Mouse (Mus musculus): ENCODE measurements around the gene Cdc14a. TPM values are rescaled to one million over a fixed set of nuclear protein-coding genes. Genes with fewer than 3 reads are reported as not detected.

Cdc14a gene
- polyA plus RNA-seq, 1 experiment from 2014 or later = 15.3 TPM

DNA sequence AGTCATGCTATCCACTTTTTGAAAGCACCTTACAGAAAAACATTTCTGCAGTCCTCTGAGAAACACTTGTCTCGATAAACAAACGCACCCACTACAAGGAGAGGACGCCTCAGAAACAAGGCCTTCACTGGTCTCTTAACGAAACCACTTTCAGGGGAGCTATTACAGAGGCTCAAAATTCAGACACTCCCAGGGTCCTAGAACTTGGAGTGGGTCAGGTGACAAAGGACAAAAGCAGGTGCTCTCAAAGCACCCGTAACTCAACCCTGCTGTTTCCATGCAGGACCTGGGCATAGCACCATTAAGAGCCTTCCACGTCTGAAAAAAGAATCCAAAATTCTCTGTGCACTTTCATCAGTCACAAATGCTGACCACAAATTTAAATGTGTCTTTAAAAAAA, 26.5 kb downstream of the Cdc14a start:
- Histone ChIP-seq H3K27ac (replicated peaks; ENCODE audit: low read depth, low read length) (no peak overlapping the region), H3K4me3 (ENCODE audit: low read depth, low read length) (no peak overlapping the region), H3K9ac (replicated peaks; ENCODE audit: low read length) (no peak overlapping the region), H3K36me3 (replicated peaks; ENCODE audit: control insufficient read depth, insufficient read depth, low read depth, low read length) (no peaks in the 10 kb centered on the region), H3K4me1 (ENCODE audit: control insufficient read depth, insufficient read depth, low read length) (no peaks in the 10 kb centered on the region), H3K4me2 (ENCODE audit: low read depth, low read length) (no peak overlapping the region), H3K9me3 (replicated peaks; ENCODE audit: control insufficient read depth, low read length) (no peaks in the 10 kb centered on the region), H3K27me3 (ENCODE audit: control insufficient read depth, insufficient read depth, low read length) (no peaks in the 10 kb centered on the region)
- DNase-seq (ENCODE audit: low spot score) (no peak), ATAC-seq (replicated peaks; ENCODE audit: insufficient number of reproducible peaks, low FRiP score, low TSS enrichment, low read depth) (no peak)
- 85% methylated on average over 6 of the region's 6 CpGs for WGBS

DNA sequence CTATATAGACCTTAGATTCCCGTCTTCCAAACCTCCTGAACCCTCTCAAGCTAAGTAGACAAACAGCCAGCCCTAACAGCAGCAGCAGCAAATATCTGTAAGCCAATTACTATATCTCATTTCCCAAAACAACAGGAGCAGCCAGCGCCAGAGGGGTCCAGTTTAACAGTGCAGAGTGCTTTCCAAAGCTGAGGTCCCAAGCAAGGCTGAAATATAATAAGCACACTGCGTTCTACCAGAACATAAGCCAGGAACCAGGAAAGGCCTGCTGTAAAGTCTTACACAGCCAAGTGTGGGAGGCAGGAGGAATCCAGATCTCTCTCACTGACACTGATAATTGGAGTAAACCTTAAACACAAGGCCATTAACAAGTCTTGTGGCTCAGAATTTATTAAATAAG, 27.3 kb downstream of the Cdc14a start:
- H3K36me3 ChIP-seq (replicated peaks; ENCODE audit: control insufficient read depth, insufficient read depth, low read depth, low read length) = no peaks in the 10 kb centered on the region
- H3K4me3 ChIP-seq (ENCODE audit: low read depth, low read length) = no peak overlapping the region
- no peak overlapping the region for H3K27ac ChIP-seq (replicated peaks; ENCODE audit: low read depth, low read length)
- no peaks in the 10 kb centered on the region for H3K27me3 ChIP-seq (ENCODE audit: control insufficient read depth, insufficient read depth, low read length)
- H3K9me3 ChIP-seq (replicated peaks; ENCODE audit: control insufficient read depth, low read length) = no peaks in the 10 kb centered on the region
- H3K4me2 ChIP-seq (ENCODE audit: low read depth, low read length) = no peak overlapping the region
- no peak overlapping the region for H3K9ac ChIP-seq (replicated peaks; ENCODE audit: low read length)
- DNase-seq (ENCODE audit: low spot score) (no peak), ATAC-seq (replicated peaks; ENCODE audit: insufficient number of reproducible peaks, low FRiP score, low TSS enrichment, low read depth) (no peak)
- no peaks in the 10 kb centered on the region for H3K4me1 ChIP-seq (ENCODE audit: control insufficient read depth, insufficient read depth, low read length)
- 76% methylated on average over 3 of the region's 3 CpGs for WGBS

DNA sequence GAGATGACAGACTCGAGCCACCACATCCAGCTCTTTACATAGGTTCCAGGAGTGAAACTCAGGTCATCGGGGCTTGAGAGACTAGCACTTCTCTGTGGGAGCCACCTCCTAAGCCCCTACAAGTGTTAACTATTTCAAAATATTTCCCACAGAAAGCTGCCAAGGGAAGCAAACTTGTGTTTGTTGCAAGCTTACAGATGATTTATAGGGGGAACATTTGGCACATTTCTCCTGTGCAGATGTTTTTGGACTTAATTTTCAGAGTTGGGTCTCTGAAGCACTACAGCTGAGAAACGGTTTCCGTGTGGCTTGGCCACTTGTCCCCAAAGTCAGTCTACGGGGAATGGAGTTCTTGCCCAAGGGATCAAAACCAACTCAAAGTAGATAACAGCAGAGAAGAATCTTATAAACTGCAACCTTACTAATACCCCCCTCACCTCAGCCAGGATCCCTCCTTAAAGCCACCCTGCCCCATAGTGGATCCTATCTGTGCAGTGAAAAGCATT, 28.9 kb downstream of the Cdc14a start:
- DNase-seq (ENCODE audit: low spot score) (no peak), ATAC-seq (replicated peaks; ENCODE audit: insufficient number of reproducible peaks, low FRiP score, low TSS enrichment, low read depth) (no peak)
- Histone ChIP-seq H3K9me3 (replicated peaks; ENCODE audit: control insufficient read depth, low read length) (no peaks in the 10 kb centered on the region), H3K27me3 (ENCODE audit: control insufficient read depth, insufficient read depth, low read length) (no peaks in the 10 kb centered on the region), H3K36me3 (replicated peaks; ENCODE audit: control insufficient read depth, insufficient read depth, low read depth, low read length) (no peaks in the 10 kb centered on the region), H3K4me3 (ENCODE audit: low read depth, low read length) (no peak overlapping the region), H3K9ac (replicated peaks; ENCODE audit: low read length) (no peak overlapping the region), H3K4me2 (ENCODE audit: low read depth, low read length) (no peak overlapping the region), H3K4me1 (ENCODE audit: control insufficient read depth, insufficient read depth, low read length) (no peaks in the 10 kb centered on the region), H3K27ac (replicated peaks; ENCODE audit: low read depth, low read length) (no peak overlapping the region)
- 86% methylated on average over 5 of the region's 5 CpGs for WGBS

DNA sequence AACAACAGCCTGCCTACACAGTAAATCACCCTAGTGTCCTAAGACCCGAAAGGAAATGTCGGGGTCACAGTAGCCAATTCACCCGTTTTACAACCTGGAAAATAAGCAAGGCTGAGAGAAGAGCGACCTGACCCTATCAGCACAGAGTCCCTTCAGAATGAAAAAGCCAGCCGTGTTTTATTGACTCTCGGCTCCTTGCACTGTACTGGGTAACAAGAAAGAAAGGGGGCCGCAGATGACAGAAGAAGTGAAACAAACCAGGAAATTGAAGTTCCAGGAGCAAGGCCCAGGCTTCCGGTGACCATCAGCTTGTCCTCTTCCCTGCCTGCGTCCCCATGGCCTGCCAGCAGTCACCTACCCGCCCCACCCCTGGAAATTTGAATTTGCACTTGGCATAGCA, 32.4 kb downstream of the Cdc14a start:
- Histone ChIP-seq H3K27me3 (ENCODE audit: control insufficient read depth, insufficient read depth, low read length) (no peaks in the 10 kb centered on the region), H3K4me3 (ENCODE audit: low read depth, low read length) (no peak overlapping the region), H3K9me3 (replicated peaks; ENCODE audit: control insufficient read depth, low read length) (no peaks in the 10 kb centered on the region), H3K27ac (replicated peaks; ENCODE audit: low read depth, low read length) (no peak overlapping the region), H3K4me2 (ENCODE audit: low read depth, low read length) (no peak overlapping the region), H3K36me3 (replicated peaks; ENCODE audit: control insufficient read depth, insufficient read depth, low read depth, low read length) (no peaks in the 10 kb centered on the region), H3K4me1 (ENCODE audit: control insufficient read depth, insufficient read depth, low read length) (no peaks in the 10 kb centered on the region), H3K9ac (replicated peaks; ENCODE audit: low read length) (no peak overlapping the region)
- no peak for ATAC-seq (replicated peaks; ENCODE audit: insufficient number of reproducible peaks, low FRiP score, low TSS enrichment, low read depth)
- 83% methylated on average over 10 of the region's 10 CpGs for WGBS
- no peak for DNase-seq (ENCODE audit: low spot score)

DNA sequence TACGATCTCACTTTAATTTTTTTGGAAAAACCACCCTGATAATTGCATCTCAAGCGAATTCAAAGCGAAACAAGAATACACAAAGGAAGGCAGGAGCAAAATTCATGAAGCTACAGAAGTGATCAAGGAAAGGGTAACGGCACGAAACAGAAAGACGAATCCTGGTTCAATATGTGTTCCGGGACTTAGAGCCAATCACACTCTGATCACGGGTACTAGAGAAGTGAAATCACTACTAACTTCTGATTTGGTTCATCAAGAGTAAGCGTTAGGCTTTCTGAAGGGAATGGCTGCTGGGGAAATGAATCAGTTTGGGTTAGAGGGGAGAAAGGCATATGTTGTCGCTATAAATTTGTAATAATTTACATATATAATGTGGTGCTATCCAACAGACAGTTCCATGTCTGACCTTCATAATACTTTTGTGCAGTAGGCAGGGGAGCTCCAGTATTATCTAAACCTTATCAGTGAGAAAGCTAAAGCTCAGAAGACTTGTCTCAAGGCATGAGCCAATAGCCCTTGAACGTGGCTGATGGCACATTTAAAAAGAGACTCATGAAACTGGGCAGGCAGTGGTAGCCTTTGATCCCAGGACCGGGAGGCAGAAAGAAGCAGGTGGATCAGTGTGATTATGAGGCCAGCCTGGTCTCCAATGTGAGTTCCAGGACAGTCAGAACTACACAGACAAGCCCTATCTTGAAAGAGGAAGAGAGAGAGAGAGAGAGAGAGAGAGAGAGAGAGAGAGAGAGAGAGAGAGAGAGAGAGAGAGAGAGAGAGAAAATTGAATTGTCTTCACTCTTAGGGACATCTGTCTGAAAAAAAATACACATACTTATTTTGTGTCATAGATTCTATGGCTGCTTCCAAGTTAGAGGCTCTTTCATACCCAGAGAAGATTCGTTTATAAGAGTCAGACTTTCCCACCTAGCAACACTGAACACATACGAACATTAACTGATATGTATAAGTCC, 34.0 kb downstream of the Cdc14a start:
- 91% methylated on average over 14 of the region's 14 CpGs for WGBS
- Histone ChIP-seq H3K4me2 (ENCODE audit: low read depth, low read length) (no peak overlapping the region), H3K36me3 (replicated peaks; ENCODE audit: control insufficient read depth, insufficient read depth, low read depth, low read length) (no peaks in the 10 kb centered on the region; the same call in 1 of the 2 replicates), H3K27ac (replicated peaks; ENCODE audit: low read depth, low read length) (no peak overlapping the region), H3K9ac (replicated peaks; ENCODE audit: low read length) (no peak overlapping the region), H3K4me3 (ENCODE audit: low read depth, low read length) (no peak overlapping the region), H3K4me1 (ENCODE audit: control insufficient read depth, insufficient read depth, low read length) (no peaks in the 10 kb centered on the region), H3K9me3 (replicated peaks; ENCODE audit: control insufficient read depth, low read length) (no peaks in the 10 kb centered on the region), H3K27me3 (ENCODE audit: control insufficient read depth, insufficient read depth, low read length) (no peaks in the 10 kb centered on the region)
- DNase-seq (ENCODE audit: low spot score) (no peak), ATAC-seq (replicated peaks; ENCODE audit: insufficient number of reproducible peaks, low FRiP score, low TSS enrichment, low read depth) (no peak)

DNA sequence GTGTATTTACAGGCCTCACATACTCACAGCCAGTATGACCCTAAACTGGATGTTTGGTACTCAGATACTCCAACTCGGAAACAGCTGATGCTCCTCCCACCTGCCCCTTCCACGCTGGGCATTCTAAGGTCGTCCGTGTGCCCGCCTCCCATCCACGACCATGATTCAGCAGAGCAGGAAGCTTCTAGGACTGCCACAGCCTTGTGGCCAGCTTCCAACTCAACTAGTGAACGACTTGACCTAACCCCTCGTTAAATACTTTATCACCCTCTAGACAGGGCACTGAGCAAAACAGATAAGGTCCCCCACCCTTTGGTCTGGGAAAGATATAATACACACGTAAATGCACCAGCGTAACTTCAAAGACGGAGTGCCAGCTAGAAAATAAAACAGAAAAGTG, 35.0 kb downstream of the Cdc14a start:
- H3K27ac ChIP-seq (replicated peaks; ENCODE audit: low read depth, low read length) = no peak overlapping the region
- no peak for DNase-seq (ENCODE audit: low spot score)
- no peaks in the 10 kb centered on the region; the same call in 1 of the 2 replicates for H3K36me3 ChIP-seq (replicated peaks; ENCODE audit: control insufficient read depth, insufficient read depth, low read depth, low read length)
- no peak overlapping the region for H3K9ac ChIP-seq (replicated peaks; ENCODE audit: low read length)
- no peaks in the 10 kb centered on the region for H3K9me3 ChIP-seq (replicated peaks; ENCODE audit: control insufficient read depth, low read length)
- no peak overlapping the region for H3K4me2 ChIP-seq (ENCODE audit: low read depth, low read length)
- H3K4me1 ChIP-seq (ENCODE audit: control insufficient read depth, insufficient read depth, low read length) = no peaks in the 10 kb centered on the region
- 85% methylated on average over 11 of the region's 11 CpGs for WGBS
- no peak overlapping the region for H3K4me3 ChIP-seq (ENCODE audit: low read depth, low read length)
- no peak for ATAC-seq (replicated peaks; ENCODE audit: insufficient number of reproducible peaks, low FRiP score, low TSS enrichment, low read depth)
- no peaks in the 10 kb centered on the region for H3K27me3 ChIP-seq (ENCODE audit: control insufficient read depth, insufficient read depth, low read length)

DNA sequence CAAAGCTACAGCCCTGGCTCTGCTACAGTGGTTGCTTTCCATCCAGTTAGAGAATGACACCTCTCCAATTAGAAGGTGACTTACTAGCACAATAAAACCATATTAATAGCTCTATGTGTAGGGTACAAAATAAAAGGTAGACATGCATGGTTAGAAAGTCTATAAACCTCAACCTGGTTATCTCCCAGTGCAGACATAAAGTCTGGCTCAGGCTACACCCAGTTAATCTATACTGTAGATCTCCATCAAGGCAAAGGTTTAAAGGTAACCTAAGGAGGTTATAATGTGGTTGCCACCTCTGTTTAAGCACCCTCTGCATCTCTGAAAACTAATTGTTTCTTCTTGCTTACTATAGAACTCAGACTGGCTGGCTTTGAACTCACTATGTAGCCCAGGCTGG, 36.9 kb downstream of the Cdc14a start:
- no peaks in the 10 kb centered on the region; the same call in 1 of the 2 replicates for H3K36me3 ChIP-seq (replicated peaks; ENCODE audit: control insufficient read depth, insufficient read depth, low read depth, low read length)
- DNase-seq (ENCODE audit: low spot score) = no peak
- no peak for ATAC-seq (replicated peaks; ENCODE audit: insufficient number of reproducible peaks, low FRiP score, low TSS enrichment, low read depth)

DNA sequence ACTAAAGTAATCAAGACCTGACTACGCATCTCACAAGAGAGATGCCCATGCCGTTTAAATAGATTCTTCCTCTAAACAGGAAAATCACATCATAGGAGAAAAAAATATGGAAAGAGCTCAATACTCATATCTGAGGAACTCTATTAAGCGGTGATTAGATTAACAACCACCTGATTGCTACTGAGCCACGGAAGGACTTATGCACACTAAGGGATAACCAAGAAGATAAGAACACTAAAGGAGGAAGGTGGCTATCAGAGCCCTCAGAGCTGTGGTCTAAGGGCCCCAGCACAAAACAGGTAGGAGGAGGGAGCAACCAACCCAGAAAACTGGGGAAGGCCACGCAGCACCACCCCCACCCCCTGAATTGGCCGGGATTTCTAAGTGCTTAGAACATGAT, 37.5 kb downstream of the Cdc14a start:
- Histone ChIP-seq H3K9me3 (replicated peaks; ENCODE audit: control insufficient read depth, low read length) (no peaks in the 10 kb centered on the region), H3K27me3 (ENCODE audit: control insufficient read depth, insufficient read depth, low read length) (no peaks in the 10 kb centered on the region), H3K27ac (replicated peaks; ENCODE audit: low read depth, low read length) (no peak overlapping the region), H3K4me1 (ENCODE audit: control insufficient read depth, insufficient read depth, low read length) (no peaks in the 10 kb centered on the region), H3K4me2 (ENCODE audit: low read depth, low read length) (no peak overlapping the region), H3K9ac (replicated peaks; ENCODE audit: low read length) (no peak overlapping the region), H3K4me3 (ENCODE audit: low read depth, low read length) (no peak overlapping the region), H3K36me3 (replicated peaks; ENCODE audit: control insufficient read depth, insufficient read depth, low read depth, low read length) (no peaks in the 10 kb centered on the region; the same call in 1 of the 2 replicates)
- no peak for ATAC-seq (replicated peaks; ENCODE audit: insufficient number of reproducible peaks, low FRiP score, low TSS enrichment, low read depth)
- DNase-seq (ENCODE audit: low spot score) = no peak
- WGBS = 90% methylated on average over 6 of the region's 6 CpGs

More for the DNA sequence above, 36.9 kb downstream of the Cdc14a start:
- H3K4me2 ChIP-seq (ENCODE audit: low read depth, low read length) = no peak overlapping the region
- H3K4me1 ChIP-seq (ENCODE audit: control insufficient read depth, insufficient read depth, low read length) = no peaks in the 10 kb centered on the region
- no peaks in the 10 kb centered on the region for H3K9me3 ChIP-seq (replicated peaks; ENCODE audit: control insufficient read depth, low read length)
- H3K27ac ChIP-seq (replicated peaks; ENCODE audit: low read depth, low read length) = no peak overlapping the region
- H3K27me3 ChIP-seq (ENCODE audit: control insufficient read depth, insufficient read depth, low read length) = no peaks in the 10 kb centered on the region
- H3K4me3 ChIP-seq (ENCODE audit: low read depth, low read length) = no peak overlapping the region
- no peak overlapping the region for H3K9ac ChIP-seq (replicated peaks; ENCODE audit: low read length)
